Mouse (Mus musculus): Measurements from ENCODE around the gene Cntnap2. TPM values are rescaled to one million over a fixed set of nuclear protein-coding genes. Genes with fewer than 3 reads are reported as not detected.

The Cntnap2 gene
- total RNA-seq, 2 experiments from 2014 or later = 7.0 to 7.6 TPM

GRCm38 (mm10) chr6:46699343-46699742, 1640.2 kb downstream of the Cntnap2 start:
- no peak for DNase-seq

GRCm38 (mm10) chr6:46704293-46705170, 1645.4 kb downstream of the Cntnap2 start:
- DNase-seq = no peak

DNA sequence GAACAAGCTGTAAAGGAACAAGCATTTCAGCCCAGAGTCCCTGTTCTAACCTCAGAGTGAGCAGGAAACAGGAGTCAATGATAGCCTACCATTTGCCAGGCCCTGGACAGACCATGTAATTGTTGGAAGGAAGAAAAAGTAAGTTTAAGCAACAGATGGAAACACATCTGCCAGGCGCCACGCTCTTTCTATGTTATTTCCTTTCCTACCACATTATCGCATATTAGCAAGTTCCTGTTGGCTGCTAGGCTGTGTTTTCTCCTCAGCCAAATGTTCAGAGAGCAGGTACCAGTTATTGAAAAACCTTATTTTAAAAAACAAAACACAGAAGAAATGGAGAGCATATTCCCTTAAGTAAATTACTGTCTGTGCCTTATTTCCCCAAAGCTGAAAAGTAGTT, 1646.8 kb downstream of the Cntnap2 start:
- no peak for DNase-seq

GRCm38 (mm10) chr6:46716576-46716975, 1657.4 kb downstream of the Cntnap2 start:
- no peak for DNase-seq

GRCm38 (mm10) chr6:46733794-46734193, 1674.6 kb downstream of the Cntnap2 start:
- no peak for DNase-seq

- no peak for DNase-seq
Measured at GRCm38 (mm10) chr6:46748448-46748847, 1689.3 kb downstream of the Cntnap2 start.

DNA sequence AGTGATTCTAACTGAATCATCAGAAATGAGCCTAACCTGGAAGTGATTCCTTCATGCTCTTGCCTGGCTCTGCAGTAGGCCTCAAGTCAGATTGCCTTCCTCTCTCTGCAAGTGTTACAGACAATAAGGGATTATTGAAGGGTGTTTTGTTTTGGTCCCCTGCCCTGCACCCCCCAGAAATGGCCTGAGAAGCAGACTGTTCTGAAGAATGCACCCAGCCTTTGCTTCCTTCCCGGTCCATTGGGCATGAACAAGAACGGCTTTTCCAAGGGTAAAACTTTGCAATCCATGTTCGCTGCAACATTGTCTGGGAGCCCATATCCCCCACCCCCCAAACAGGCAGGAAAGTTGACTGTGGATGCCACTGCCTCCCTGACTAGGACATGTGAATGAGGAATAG, 1704.3 kb downstream of the Cntnap2 start:
- no peak for DNase-seq

DNA sequence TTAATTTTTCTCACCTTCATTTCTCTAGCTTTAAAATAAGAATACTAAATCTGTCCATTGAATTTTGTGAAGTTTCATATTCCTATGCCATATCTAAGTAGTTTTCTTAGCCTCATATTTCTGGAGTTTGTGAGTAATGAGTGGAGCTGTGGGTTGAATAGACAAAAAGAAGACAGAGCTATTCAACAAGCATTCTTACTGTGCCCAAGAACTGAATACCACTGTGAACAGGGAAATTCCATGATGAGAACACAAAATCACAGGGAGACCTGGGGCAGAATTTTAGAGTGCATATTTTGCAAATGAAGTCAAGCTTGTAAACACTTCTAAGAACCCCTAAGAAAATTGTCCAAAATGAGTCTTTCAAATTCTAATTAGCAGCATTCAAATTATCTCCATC, 1715.4 kb downstream of the Cntnap2 start:
- DNase-seq = no peak

- no peak for DNase-seq
Measured at GRCm38 (mm10) chr6:46802264-46803110, 1743.3 kb downstream of the Cntnap2 start.

GRCm38 (mm10) chr6:46856635-46857034, 1797.5 kb downstream of the Cntnap2 start:
- DNase-seq = no peak

DNA sequence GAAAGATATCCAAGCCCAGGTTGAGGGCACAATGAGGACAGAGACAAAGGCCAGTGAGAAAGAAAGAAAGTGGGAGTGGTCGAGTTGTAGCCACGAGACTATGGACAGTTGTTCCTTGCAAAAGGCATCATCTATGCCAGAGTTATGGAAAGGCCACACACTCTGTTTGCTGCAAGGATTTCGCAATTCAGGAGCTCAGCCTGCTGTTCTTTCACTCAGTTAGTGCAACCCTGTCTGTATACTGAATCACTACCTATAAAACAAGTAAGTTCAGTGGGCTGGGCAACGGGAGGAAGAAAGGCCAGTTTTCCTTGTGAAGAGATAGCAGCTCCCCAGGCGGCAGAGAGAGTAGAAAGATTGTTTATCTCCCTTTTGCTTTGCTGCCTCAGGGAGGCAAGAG, 1801.9 kb downstream of the Cntnap2 start:
- no peak for DNase-seq

- DNase-seq = no peak
Measured at GRCm38 (mm10) chr6:46866317-46866716, 1807.2 kb downstream of the Cntnap2 start.

GRCm38 (mm10) chr6:46886230-46886629, 1827.1 kb downstream of the Cntnap2 start:
- no peak for DNase-seq

- DNase-seq = no peak
Measured at GRCm38 (mm10) chr6:46909167-46909566, 1850.0 kb downstream of the Cntnap2 start.

GRCm38 (mm10) chr6:46918701-46919274, 1859.6 kb downstream of the Cntnap2 start:
- no peak for DNase-seq

DNA sequence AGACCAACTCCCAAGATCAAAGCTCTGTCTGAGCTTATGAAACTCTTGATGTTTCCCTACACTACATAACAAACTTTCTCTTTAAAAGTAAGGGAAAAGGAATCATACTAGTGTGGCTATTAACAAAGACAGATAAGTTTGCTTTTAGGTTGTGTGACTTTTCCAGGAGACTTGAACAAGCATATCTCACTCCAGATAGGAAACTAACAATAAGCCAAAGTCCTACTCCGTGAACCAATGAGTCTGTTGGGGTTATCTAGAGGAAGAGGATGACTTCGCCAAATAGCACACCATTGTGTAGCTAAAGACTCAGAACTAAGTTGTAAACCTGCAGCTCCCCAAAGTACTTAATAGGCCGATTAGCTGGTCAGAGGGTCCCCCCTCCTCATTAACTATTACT, 1860.8 kb downstream of the Cntnap2 start:
- no peak for DNase-seq

DNA sequence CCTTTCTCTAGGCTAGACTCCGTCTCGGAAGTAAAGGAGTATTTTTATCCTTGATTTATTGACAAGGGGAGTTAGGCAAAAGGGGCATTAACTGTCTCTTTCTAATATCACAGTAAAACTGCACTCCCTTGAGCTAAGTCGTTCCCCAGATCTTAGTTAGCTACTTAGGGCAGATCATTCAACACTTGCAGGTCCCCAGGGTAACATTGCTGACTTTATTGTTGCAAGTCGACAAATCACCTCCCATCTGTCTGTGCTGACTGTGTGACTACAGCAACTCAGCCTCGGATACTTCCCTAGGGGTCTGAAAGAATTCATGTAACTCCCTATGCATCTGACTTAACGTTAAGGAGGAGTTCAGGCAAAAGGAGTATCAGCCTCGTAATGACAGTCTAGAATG, 1865.6 kb downstream of the Cntnap2 start:
- DNase-seq = no peak

GRCm38 (mm10) chr6:46945703-46946102, 1886.5 kb downstream of the Cntnap2 start:
- no peak for DNase-seq

DNA sequence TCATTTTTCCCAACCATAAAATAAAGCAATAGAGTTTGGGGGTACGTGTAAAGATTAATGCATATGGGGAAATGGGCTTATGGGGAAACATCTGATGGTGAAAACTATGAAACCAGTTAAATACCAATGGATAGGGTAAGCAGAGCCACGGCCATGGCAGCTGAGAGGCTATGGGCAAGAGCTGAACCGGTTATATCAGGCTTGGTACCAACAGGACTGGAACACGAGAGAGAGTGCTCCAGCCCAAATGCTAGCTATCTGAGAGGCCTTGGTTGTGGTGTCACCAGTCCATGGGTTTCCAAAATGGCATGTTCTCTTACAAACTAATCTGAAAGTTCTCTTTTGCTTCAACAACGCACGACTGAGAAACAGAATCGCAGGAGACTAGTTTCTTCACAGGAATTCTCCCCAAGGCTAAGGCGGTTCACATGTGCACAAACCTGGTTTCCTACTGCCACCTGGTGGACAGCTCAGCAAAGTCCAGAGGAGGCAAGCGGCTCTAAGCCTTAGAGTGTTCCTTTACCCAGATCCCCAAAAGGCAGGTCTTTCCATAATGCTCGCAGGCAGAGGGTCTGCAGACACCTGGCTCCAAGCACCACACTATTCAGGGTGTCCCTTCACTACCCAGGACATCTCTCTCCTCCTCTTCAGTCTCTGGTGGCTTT, 1902.0 kb downstream of the Cntnap2 start:
- DNase-seq = no peak

DNA sequence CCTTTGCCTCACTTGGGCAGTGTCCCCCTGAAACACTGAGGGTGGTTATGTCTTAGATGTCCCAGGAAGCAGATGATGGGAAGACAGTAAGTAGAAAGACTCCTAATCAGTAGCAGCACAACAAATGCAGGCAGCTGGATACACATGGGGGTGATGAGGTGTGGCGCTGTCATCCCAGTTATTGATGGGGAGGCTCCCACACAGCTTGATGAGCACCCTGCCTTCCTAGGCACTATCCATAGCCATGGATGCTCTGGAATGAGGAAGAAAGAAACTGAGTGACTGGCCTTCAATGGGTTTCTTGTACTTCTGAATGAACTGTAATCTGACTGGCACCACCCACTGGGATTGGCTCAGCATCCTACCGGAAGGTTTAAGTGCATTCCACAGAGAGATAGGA, 1904.1 kb downstream of the Cntnap2 start:
- DNase-seq = no peak

DNA sequence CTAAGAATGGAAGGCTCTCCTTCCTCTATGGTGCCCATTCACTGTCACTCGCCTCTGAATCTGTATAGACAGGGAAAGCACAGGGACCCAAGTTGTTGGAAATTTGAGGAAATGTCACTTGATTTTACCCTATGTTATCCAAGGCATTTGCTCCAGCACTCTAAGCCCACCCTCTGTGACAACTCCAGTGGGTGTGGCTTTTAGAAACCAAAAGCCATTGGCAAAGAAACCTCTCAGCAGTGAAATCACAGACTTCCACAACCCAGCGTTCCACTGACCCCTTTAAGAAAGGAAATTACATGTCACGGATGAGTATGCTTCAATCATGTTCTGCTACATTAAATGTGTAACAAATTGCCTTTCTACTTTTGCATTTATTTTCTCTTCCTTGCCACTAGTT, 1904.5 kb downstream of the Cntnap2 start:
- DNase-seq = no peak

DNA sequence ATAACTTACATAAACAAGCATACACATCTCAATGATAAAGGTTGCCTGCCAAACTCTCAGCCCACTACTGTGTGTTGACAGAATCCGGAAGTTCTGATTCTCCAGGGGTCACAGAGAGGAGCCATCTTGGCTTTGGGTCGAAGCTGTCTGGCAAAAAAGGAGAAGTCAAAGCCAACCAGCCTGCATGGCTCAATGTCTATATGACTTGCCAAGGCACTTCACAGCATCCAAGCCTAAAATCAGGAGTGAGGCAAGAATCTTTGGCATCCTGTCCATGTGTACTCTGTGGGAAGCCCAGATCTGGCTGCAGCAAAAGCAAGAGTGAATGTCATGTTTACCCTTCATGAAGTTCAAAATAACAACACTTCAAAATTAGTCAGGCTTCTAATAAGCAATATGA, 1913.5 kb downstream of the Cntnap2 start:
- DNase-seq = no peak
